Mouse (Mus musculus): ENCODE data around the gene Crcp.

Crcp gene

GRCm38 (mm10) chr5:130097837-130098236, 68.7 kb downstream of the Crcp start:
- no peak for DNase-seq

- peak; percentile 92 for DNase-seq
Measured at GRCm38 (mm10) chr5:130101724-130102123, 72.6 kb downstream of the Crcp start.

- DNase-seq: peak; percentile 90
Measured at GRCm38 (mm10) chr5:130109348-130109747, 80.3 kb downstream of the Crcp start.

All from heart, adult 11 months (tissue).